In genomic region chr16:49646479-49646878, GRCm38 (mm10) we compare ENCODE assay signal across 22 mouse cellular contexts.
"Had no signal": no experiment of that assay in that cellular context is flagged by ENCODE, and none has a peak within 500 bp of the region (broad histone marks: within the 10 kb centered on the region; RNA-seq: fewer than 3 reads in every experiment).

No protein-coding gene starts in this region.

- H3K4me1 ChIP-seq: lung, embryonic 15.5 days; megakaryocyte, embryonic 14.5 days; neural tube, embryonic 13.5 days had no signal

- H3K4me3 ChIP-seq: left cerebral cortex, adult 2 months; lung, embryonic 15.5 days; megakaryocyte, embryonic 14.5 days; neural tube, embryonic 13.5 days had no signal

- H3K36me3 ChIP-seq: lung, embryonic 15.5 days; neural tube, embryonic 13.5 days had no signal

- H3K27ac ChIP-seq: left cerebral cortex, adult 2 months; liver, embryonic 14.5 days; lung, embryonic 15.5 days; neural tube, embryonic 13.5 days had no signal

- H3K9ac ChIP-seq: liver, embryonic 14.5 days; lung, embryonic 15.5 days; neural tube, embryonic 13.5 days had no signal

- H3K4me2 ChIP-seq: liver, embryonic 11.5 days; lung, embryonic 15.5 days; midbrain, embryonic 11.5 days; neural tube, embryonic 13.5 days had no signal

- H3K9me3 ChIP-seq: lung, embryonic 15.5 days; megakaryocyte, embryonic 14.5 days; neural tube, embryonic 13.5 days had no signal

- H3K27me3 ChIP-seq: lung, embryonic 15.5 days; megakaryocyte, embryonic 14.5 days; neural tube, embryonic 13.5 days had no signal

- DNase-seq: kidney, adult 8-10 months; kidney, postnatal 14 days; kidney, postnatal 4 days; layer of hippocampus, postnatal 36 days; lung, adult 18-20 months; lung, postnatal 10 days; lung, postnatal 36 days; midbrain, embryonic 14.5 days; retina, postnatal 1 day; right cerebral cortex, postnatal 25 days; spleen, adult 18-20 months; thymus, adult 2 months; thymus, postnatal 14 days; thymus, postnatal 4 days had no signal

- ATAC-seq: intestine, embryonic 16.5 days had no signal
